Mouse (Mus musculus): ENCODE results near the gene Hspa5.

DNA sequence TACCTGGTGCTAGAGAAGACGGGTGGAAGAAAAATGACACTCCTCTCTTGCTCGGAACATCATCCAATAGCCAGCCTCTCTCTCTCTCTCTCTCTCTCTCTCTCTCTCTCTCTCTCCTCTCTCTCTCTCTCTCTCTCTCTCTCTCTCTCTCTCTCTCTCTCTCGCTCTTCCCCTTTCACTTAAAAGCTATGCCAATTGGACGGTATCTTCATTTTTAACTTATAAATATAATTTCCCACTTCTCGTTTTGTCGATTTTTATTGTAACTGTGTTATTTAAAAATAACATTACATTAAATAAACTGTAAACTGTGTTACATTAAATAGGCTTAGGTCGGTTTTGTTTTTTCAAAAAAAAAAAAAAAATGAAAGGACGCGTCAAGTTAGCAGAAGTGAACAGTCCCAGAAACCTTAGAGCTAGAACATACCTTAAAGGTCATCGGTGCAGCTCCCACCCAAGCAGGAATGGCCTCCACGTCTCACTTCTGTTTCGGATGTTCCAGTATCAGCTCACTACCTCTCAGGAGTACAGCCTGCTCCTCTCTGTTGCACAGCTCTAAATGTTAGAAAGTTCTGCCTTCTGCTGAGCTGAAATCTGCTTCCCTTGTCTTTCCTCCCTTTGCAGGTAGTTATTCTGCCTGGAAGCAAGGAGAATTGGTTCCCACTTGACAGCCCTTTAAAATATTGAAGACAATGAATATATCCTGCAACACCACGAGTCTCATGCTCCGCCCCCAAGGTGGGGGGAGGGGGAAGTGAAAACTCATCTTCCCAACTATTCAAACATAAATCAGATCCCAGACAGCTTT is 17.0 kb upstream of the Hspa5 start, which contains the start of gene Gapvd1:
- TF ChIP-seq CTCF (IDR thresholded peaks at IDR 0.05; ENCODE audit: low read depth, low read length) (no peak), POLR2A (IDR thresholded peaks at IDR 0.05; ENCODE audit: insufficient read depth, low read length) (no peak)
